Mouse (Mus musculus) liver, postnatal 0 days (tissue): ENCODE results near the gene Klhl10.

Source experiments
- CTCF ChIP-seq: sonication (generic); IDR thresholded peaks from 2 replicates; pipeline ENCODE4 v1.5.1; 2016; ENCODE audit warnings: antibody characterized with exemption, low read depth
- EP300 ChIP-seq: IDR thresholded peaks from 2 replicates; pipeline ENCODE4 v1.6.1; 2016; ENCODE audit warnings: antibody characterized with exemption, low read depth, mild to moderate bottlenecking

DNA sequence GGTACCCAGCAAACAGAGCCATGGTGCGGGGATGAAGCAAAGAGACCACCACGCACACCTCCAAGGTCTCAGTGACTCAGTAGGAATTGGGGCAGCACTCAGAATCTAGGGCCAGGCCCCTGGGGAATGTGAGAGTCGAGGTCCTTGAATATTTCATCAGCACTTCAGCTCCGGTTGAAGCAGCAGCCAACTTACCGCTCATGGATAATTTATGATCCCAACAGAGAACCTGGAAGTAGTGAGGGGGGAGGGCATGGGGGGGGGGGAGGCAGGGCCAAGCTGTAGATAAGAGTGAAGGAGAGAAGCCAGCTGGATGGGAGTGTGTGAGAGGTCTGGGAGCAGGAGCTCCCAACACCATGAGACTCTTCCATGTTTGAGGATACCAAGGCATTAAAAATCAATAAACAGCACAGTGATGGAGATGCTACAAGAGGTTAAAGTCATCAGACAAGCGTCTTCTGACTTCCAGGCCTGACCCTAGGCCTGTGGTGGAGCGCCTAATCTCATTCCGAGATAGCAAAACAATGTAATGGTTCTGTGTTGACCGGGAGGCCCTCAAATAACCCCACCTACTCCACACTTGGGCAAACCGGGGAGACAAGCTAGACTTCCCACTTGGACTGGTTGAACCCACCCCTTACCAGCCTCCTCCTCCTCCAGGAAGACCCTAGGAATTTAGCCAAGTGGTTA lies 38.1 kb upstream of the Klhl10 start:
- TF ChIP-seq CTCF (no peak), EP300 (no peak)
